Mouse (Mus musculus) ES-E14 (cell line): Measurements from ENCODE around the gene Ttc17.

Experiments
- MAFK ChIP-seq: IDR thresholded peaks from 2 replicates; pipeline ENCODE4 v1.6.1; 2014; ENCODE audit warnings: mild to moderate bottlenecking, low read depth, low read length, inconsistent platforms; ENCODE audit not compliant: insufficient read depth
- ZNF384 ChIP-seq: IDR thresholded peaks from 2 replicates; pipeline ENCODE4 v1.6.1; 2012; ENCODE audit warnings: low read depth, low read length, inconsistent platforms

GRCm38 (mm10) chr2:94262917-94263529 is 143.5 kb downstream of the Ttc17 start:
- TF ChIP-seq ZNF384 (peak; percentile 84), MAFK (no peak)
